Mouse (Mus musculus): ENCODE measurements around the gene Trp53i11. TPM values are rescaled to one million over a fixed set of nuclear protein-coding genes. Genes with fewer than 3 reads are reported as not detected.

The Trp53i11 gene
- polyA plus RNA-seq, 1 experiment from 2014 or later: 46.6 TPM

- H3K36me3 ChIP-seq (ENCODE audit: control insufficient read depth, insufficient read depth, low read length): no peaks in the 10 kb centered on the region
- no peak overlapping the region for H3K9ac ChIP-seq (ENCODE audit: low read depth, low read length)
- no peak overlapping the region for H3K27ac ChIP-seq (ENCODE audit: low read depth, low read length)
- peaks cover 20% of the 10 kb centered on the region for H3K4me1 ChIP-seq (ENCODE audit: control insufficient read depth, insufficient read depth, low read length)
- no peak overlapping the region for H3K4me2 ChIP-seq (replicated peaks; ENCODE audit: low read depth, low read length)
- H3K9me3 ChIP-seq (ENCODE audit: control insufficient read depth, low read length): peaks cover 4% of the 10 kb centered on the region; the same call in 1 of the 2 replicates
- no peak for ATAC-seq (ENCODE audit: low FRiP score, low TSS enrichment)
- H3K4me3 ChIP-seq (ENCODE audit: low read length): no peak overlapping the region
- H3K27me3 ChIP-seq (ENCODE audit: control insufficient read depth, insufficient read depth, low read length): no peaks in the 10 kb centered on the region
- 50% methylated on average over 1 of the region's 1 CpGs for WGBS
Observed at GRCm38 (mm10) chr2:93232141-93232540, 44.8 kb downstream of the Trp53i11 start.

GRCm38 (mm10) chr2:93237055-93237454 is 49.7 kb downstream of the Trp53i11 start:
- no peak overlapping the region for H3K4me3 ChIP-seq (ENCODE audit: low read length)
- H3K4me2 ChIP-seq (replicated peaks; ENCODE audit: low read depth, low read length): no peak overlapping the region
- peaks cover 4% of the 10 kb centered on the region; the same call in 1 of the 2 replicates for H3K9me3 ChIP-seq (ENCODE audit: control insufficient read depth, low read length)
- H3K27me3 ChIP-seq (ENCODE audit: control insufficient read depth, insufficient read depth, low read length): no peaks in the 10 kb centered on the region
- H3K27ac ChIP-seq (ENCODE audit: low read depth, low read length): 0 out of 2 replicates have a peak overlapping the region, but pooled peaks have one; percentile 17
- ATAC-seq (ENCODE audit: low FRiP score, low TSS enrichment): 0 out of 2 replicates have a peak, but pooled peaks have one; percentile 44
- no peaks in the 10 kb centered on the region for H3K36me3 ChIP-seq (ENCODE audit: control insufficient read depth, insufficient read depth, low read length)
- peaks cover 19% of the 10 kb centered on the region for H3K4me1 ChIP-seq (ENCODE audit: control insufficient read depth, insufficient read depth, low read length)
- H3K9ac ChIP-seq (ENCODE audit: low read depth, low read length): no peak overlapping the region
- 64% methylated on average over 1 of the region's 1 CpGs for WGBS

GRCm38 (mm10) chr2:93238864-93239263 is 51.5 kb downstream of the Trp53i11 start:
- H3K36me3 ChIP-seq (ENCODE audit: control insufficient read depth, insufficient read depth, low read length): no peaks in the 10 kb centered on the region
- 87% methylated on average over 6 of the region's 6 CpGs for WGBS
- ATAC-seq (ENCODE audit: low FRiP score, low TSS enrichment): no peak

GRCm38 (mm10) chr2:93242166-93242565 is 54.8 kb downstream of the Trp53i11 start:
- WGBS: 80% methylated on average over 5 of the region's 5 CpGs
- Histone ChIP-seq H3K4me2 (replicated peaks; ENCODE audit: low read depth, low read length) (no peak overlapping the region), H3K27ac (ENCODE audit: low read depth, low read length) (no peak overlapping the region), H3K9me3 (ENCODE audit: control insufficient read depth, low read length) (no peaks in the 10 kb centered on the region), H3K4me1 (ENCODE audit: control insufficient read depth, insufficient read depth, low read length) (peaks cover 21% of the 10 kb centered on the region), H3K36me3 (ENCODE audit: control insufficient read depth, insufficient read depth, low read length) (no peaks in the 10 kb centered on the region; the same call in 1 of the 2 replicates), H3K9ac (ENCODE audit: low read depth, low read length) (no peak overlapping the region), H3K4me3 (ENCODE audit: low read length) (no peak overlapping the region), H3K27me3 (ENCODE audit: control insufficient read depth, insufficient read depth, low read length) (no peaks in the 10 kb centered on the region)
- no peak for ATAC-seq (ENCODE audit: low FRiP score, low TSS enrichment)

More at GRCm38 (mm10) chr2:93238864-93239263, 51.5 kb downstream of the Trp53i11 start:
- Histone ChIP-seq H3K4me1 (ENCODE audit: control insufficient read depth, insufficient read depth, low read length) (peaks cover 23% of the 10 kb centered on the region), H3K4me3 (ENCODE audit: low read length) (no peak overlapping the region), H3K4me2 (replicated peaks; ENCODE audit: low read depth, low read length) (no peak overlapping the region), H3K9me3 (ENCODE audit: control insufficient read depth, low read length) (peaks cover 4% of the 10 kb centered on the region; the same call in 1 of the 2 replicates), H3K27me3 (ENCODE audit: control insufficient read depth, insufficient read depth, low read length) (no peaks in the 10 kb centered on the region), H3K9ac (ENCODE audit: low read depth, low read length) (no peak overlapping the region), H3K27ac (ENCODE audit: low read depth, low read length) (no peak overlapping the region)

- ATAC-seq (ENCODE audit: low FRiP score, low TSS enrichment): no peak
- no peak overlapping the region for H3K27ac ChIP-seq (ENCODE audit: low read depth, low read length)
- H3K9me3 ChIP-seq (ENCODE audit: control insufficient read depth, low read length): no peaks in the 10 kb centered on the region
- no peak overlapping the region for H3K9ac ChIP-seq (ENCODE audit: low read depth, low read length)
- H3K27me3 ChIP-seq (ENCODE audit: control insufficient read depth, insufficient read depth, low read length): no peaks in the 10 kb centered on the region
- no peak overlapping the region for H3K4me3 ChIP-seq (ENCODE audit: low read length)
- peaks cover 11% of the 10 kb centered on the region for H3K4me1 ChIP-seq (ENCODE audit: control insufficient read depth, insufficient read depth, low read length)
- 67% methylated on average over 9 of the region's 11 CpGs for WGBS
- H3K4me2 ChIP-seq (replicated peaks; ENCODE audit: low read depth, low read length): no peak overlapping the region
- no peaks in the 10 kb centered on the region; the same call in 1 of the 2 replicates for H3K36me3 ChIP-seq (ENCODE audit: control insufficient read depth, insufficient read depth, low read length)
Observed at GRCm38 (mm10) chr2:93243439-93244089, 56.2 kb downstream of the Trp53i11 start.

- no peaks in the 10 kb centered on the region for H3K9me3 ChIP-seq (ENCODE audit: control insufficient read depth, low read length)
- H3K4me3 ChIP-seq (ENCODE audit: low read length): no peak overlapping the region
- peaks cover 16% of the 10 kb centered on the region for H3K4me1 ChIP-seq (ENCODE audit: control insufficient read depth, insufficient read depth, low read length)
- H3K36me3 ChIP-seq (ENCODE audit: control insufficient read depth, insufficient read depth, low read length): no peaks in the 10 kb centered on the region; the same call in 1 of the 2 replicates
- WGBS: 80% methylated on average over 8 of the region's 8 CpGs
- no peak overlapping the region for H3K27ac ChIP-seq (ENCODE audit: low read depth, low read length)
- no peak overlapping the region for H3K9ac ChIP-seq (ENCODE audit: low read depth, low read length)
- no peaks in the 10 kb centered on the region for H3K27me3 ChIP-seq (ENCODE audit: control insufficient read depth, insufficient read depth, low read length)
- ATAC-seq (ENCODE audit: low FRiP score, low TSS enrichment): no peak
- no peak overlapping the region for H3K4me2 ChIP-seq (replicated peaks; ENCODE audit: low read depth, low read length)
Observed at GRCm38 (mm10) chr2:93244090-93244443, 56.7 kb downstream of the Trp53i11 start.

GRCm38 (mm10) chr2:93249058-93249457 is 61.7 kb downstream of the Trp53i11 start:
- WGBS: 61% methylated on average over 6 of the region's 6 CpGs
- H3K36me3 ChIP-seq (ENCODE audit: control insufficient read depth, insufficient read depth, low read length): no peaks in the 10 kb centered on the region; the same call in 1 of the 2 replicates
- no peak overlapping the region for H3K9ac ChIP-seq (ENCODE audit: low read depth, low read length)
- H3K4me2 ChIP-seq (replicated peaks; ENCODE audit: low read depth, low read length): no peak overlapping the region
- H3K27me3 ChIP-seq (ENCODE audit: control insufficient read depth, insufficient read depth, low read length): no peaks in the 10 kb centered on the region
- no peaks in the 10 kb centered on the region for H3K9me3 ChIP-seq (ENCODE audit: control insufficient read depth, low read length)
- H3K4me3 ChIP-seq (ENCODE audit: low read length): no peak overlapping the region
- H3K4me1 ChIP-seq (ENCODE audit: control insufficient read depth, insufficient read depth, low read length): peaks cover 13% of the 10 kb centered on the region; the same call in 1 of the 2 replicates
- ATAC-seq (ENCODE audit: low FRiP score, low TSS enrichment): no peak
- H3K27ac ChIP-seq (ENCODE audit: low read depth, low read length): no peak overlapping the region

GRCm38 (mm10) chr2:93250611-93251010 is 63.3 kb downstream of the Trp53i11 start:
- Histone ChIP-seq H3K9me3 (ENCODE audit: control insufficient read depth, low read length) (no peaks in the 10 kb centered on the region), H3K9ac (ENCODE audit: low read depth, low read length) (no peak overlapping the region), H3K4me1 (ENCODE audit: control insufficient read depth, insufficient read depth, low read length) (peaks cover 13% of the 10 kb centered on the region; the same call in 1 of the 2 replicates), H3K27ac (ENCODE audit: low read depth, low read length) (no peak overlapping the region), H3K36me3 (ENCODE audit: control insufficient read depth, insufficient read depth, low read length) (no peaks in the 10 kb centered on the region), H3K4me3 (ENCODE audit: low read length) (no peak overlapping the region), H3K27me3 (ENCODE audit: control insufficient read depth, insufficient read depth, low read length) (no peaks in the 10 kb centered on the region), H3K4me2 (replicated peaks; ENCODE audit: low read depth, low read length) (no peak overlapping the region)
- ATAC-seq (ENCODE audit: low FRiP score, low TSS enrichment): no peak
- WGBS: 91% methylated on average over 7 of the region's 7 CpGs
